Mouse (Mus musculus): ENCODE results near the gene Hsd17b11.

DNA sequence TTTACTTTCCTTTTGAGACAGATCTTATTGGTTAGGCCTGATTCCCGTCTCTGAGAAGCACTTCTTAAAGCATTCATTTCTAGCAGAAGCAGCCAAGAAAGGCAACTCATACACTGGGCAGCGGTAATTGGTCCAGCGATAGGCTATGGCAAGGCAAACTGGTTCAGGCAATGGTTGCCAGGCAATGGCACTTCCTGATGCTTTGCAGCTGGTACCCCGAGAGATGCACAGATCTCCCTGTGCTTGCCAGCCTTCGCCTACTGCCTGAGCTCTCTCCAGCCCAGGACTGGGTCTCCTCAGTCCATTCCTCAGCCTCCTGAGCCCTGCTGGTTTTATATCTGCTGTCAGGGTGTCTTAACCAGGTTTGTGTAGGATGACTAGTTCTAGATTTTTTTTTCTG is 38.7 kb upstream of the Hsd17b11 start:
- no peak for TF ChIP-seq CHD2 (IDR thresholded peaks at IDR 0.05; ENCODE audit: low read depth, low read length)
- TF ChIP-seq ZC3H11A (IDR thresholded peaks at IDR 0.05; ENCODE audit: borderline replicate concordance, low read depth, low read length) = no peak
- no peak for TF ChIP-seq HCFC1 (IDR thresholded peaks at IDR 0.05; ENCODE audit: borderline replicate concordance, insufficient read depth, low read length)
- no peak for TF ChIP-seq ZNF384 (IDR thresholded peaks at IDR 0.05; ENCODE audit: low read depth, low read length)

All from ES-E14 (cell line).